Mouse (Mus musculus): ENCODE data around the gene Hist1h4f.

Hist1h4f gene

GRCm38 (mm10) chr13:23513517-23513916, 37.9 kb downstream of the Hist1h4f start:
- no peak for DNase-seq (ENCODE audit: low read depth)

GRCm38 (mm10) chr13:23510127-23510526, 41.3 kb downstream of the Hist1h4f start:
- DNase-seq (ENCODE audit: low read depth), result no peak

GRCm38 (mm10) chr13:23506819-23507515, 44.5 kb downstream of the Hist1h4f start:
- no peak for DNase-seq (ENCODE audit: low read depth)

- no peak for DNase-seq (ENCODE audit: low read depth)
Measured at GRCm38 (mm10) chr13:23506351-23506750, 45.1 kb downstream of the Hist1h4f start.

DNA sequence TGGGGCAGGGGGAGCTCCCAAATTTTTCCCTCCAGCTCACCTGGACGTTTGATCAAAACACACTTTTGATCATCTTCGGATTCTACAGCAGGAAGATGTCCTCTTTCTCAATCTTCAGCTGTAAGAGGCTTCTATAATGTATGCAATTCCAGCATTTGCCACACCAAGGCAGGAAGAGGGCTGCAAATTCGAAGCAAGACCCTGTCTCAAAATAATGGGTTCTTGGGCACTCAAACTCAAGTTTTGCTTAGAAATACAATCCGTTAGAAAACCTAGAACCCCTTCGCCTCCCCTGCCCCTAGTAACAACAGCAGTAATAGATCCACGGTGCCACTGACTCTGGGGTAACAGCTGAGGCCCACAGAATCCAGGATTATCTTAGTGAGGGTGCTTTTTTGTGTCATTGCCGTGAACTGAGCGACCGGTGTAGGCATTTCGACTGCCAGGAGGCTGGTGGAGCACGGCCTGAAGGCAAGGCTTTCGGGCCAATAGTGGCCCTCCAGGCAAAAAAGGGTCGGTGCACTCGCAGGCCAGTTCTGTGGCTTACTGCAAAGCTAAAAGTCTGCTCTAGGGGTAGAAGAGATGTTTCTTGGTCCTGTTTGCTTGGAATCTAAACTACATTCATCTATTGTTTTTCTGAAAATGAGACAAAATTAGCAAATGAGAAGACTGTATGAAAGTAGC, 45.6 kb downstream of the Hist1h4f start:
- DNase-seq (ENCODE audit: low read depth), result no peak

DNA sequence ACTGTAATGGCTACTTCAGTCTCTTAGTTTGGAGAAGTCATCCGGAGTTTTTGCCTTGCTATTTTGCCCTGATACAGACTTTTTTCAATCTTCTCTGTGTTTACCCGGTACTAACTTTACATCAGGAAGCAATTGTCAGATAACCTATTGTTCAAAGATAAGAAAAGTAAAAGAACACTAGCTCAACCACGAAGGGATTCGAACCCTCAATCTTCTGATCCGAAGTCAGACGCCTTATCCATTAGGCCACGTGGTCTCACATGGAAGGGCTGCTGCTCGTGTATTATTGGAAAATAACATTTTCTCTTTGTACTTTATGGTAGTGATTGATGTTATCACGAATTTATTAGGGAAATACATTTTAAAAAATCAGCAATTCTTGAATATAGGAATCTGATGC, 47.7 kb downstream of the Hist1h4f start:
- DNase-seq (ENCODE audit: low read depth), result no peak

- no peak for DNase-seq (ENCODE audit: low read depth)
Measured at GRCm38 (mm10) chr13:23502916-23503315, 48.5 kb downstream of the Hist1h4f start.

- DNase-seq (ENCODE audit: low read depth), result no peak
Measured at GRCm38 (mm10) chr13:23502031-23502567, 49.3 kb downstream of the Hist1h4f start.

DNA sequence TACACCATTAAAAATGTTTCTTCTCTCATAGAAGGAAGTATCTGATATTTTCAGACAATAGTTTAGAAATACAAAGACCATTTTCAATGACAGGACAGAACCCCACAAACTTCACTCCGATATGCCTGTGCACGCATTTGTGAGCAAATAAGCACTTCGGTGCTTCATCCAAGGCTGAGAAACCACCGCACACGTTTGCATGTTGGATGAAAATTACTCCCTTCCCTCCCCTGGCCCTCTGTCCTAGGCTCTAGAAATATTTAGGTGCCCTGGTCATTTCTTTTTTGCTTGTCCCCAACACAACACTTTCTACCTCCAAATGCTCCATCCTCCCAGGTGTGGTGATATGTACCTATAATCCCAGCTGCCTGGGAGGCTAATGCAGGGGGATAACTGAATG, 49.9 kb downstream of the Hist1h4f start:
- no peak for DNase-seq (ENCODE audit: low read depth)
